Mouse (Mus musculus): ENCODE data around the gene Nr1h3. TPM values are rescaled to one million over a fixed set of nuclear protein-coding genes. Genes with fewer than 3 reads are reported as not detected.
A peak's percentile ranks its signal among the peaks of the same experiment; 100 is the strongest.
"Not testable (repeated sequence)": the region's sequence is repeated elsewhere in the genome, so short reads cannot be mapped to it uniquely, and the experiment has no call there.

Gene Nr1h3
- total and polyA plus RNA-seq, 2 experiments from 2014 or later: 2.0 to 9.8 TPM

DNA sequence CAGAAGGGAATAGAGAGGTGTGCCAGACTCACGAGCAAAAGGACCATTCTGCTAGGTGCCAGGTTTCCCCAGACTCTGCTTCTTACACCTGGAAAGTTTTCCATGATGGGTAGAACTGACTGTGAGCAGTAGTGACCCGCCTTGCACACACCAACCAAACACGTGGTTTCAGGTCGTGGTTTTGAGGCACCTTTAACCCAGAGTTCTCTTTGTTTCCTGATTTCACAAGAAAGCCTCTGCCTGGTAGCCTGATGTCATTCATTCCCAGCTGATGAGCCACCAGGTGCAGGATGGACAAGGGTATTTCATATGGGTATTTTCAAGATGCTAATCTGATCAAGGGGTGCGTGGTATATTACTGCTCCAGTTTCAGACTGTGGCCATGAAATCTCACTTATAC lies 39.9 kb upstream of the Nr1h3 start:
- H3K4me2 ChIP-seq (ENCODE audit: low read depth, low read length): no peak overlapping the region
- no peak overlapping the region for H3K27ac ChIP-seq (ENCODE audit: low read depth)
- no peak overlapping the region for H3K4me3 ChIP-seq (ENCODE audit: low read depth, low read length)
- H3K36me3 ChIP-seq (replicated peaks; ENCODE audit: control insufficient read depth, insufficient read depth, low read length): no peaks in the 10 kb centered on the region
- ATAC-seq (ENCODE audit: insufficient read depth, low read depth) (no peak), DNase-seq (ENCODE audit: low spot score) (no peak)
- H3K4me1 ChIP-seq (ENCODE audit: control insufficient read depth, insufficient read depth): no peaks in the 10 kb centered on the region
- no peak overlapping the region for H3K9ac ChIP-seq (replicated peaks; ENCODE audit: low read depth, low read length)
- 68% methylated on average over 5 of the region's 5 CpGs for WGBS
- TF ChIP-seq CTCF (IDR thresholded peaks at IDR 0.05; ENCODE audit: low read depth): no peak
- no peak for TF ChIP-seq EP300 (IDR thresholded peaks at IDR 0.05; ENCODE audit: low read depth)
- H3K27me3 ChIP-seq (ENCODE audit: control insufficient read depth, insufficient read depth, low read length): no peaks in the 10 kb centered on the region
- no peaks in the 10 kb centered on the region for H3K9me3 ChIP-seq (replicated peaks; ENCODE audit: control insufficient read depth, low read length)

- peak; percentile 32 for ATAC-seq (ENCODE audit: insufficient read depth, low read depth)
- H3K27me3 ChIP-seq (ENCODE audit: control insufficient read depth, insufficient read depth, low read length); H3K9me3 ChIP-seq (replicated peaks; ENCODE audit: control insufficient read depth, low read length); H3K9ac ChIP-seq (replicated peaks; ENCODE audit: low read depth, low read length); H3K4me1 ChIP-seq (ENCODE audit: control insufficient read depth, insufficient read depth); DNase-seq (ENCODE audit: low spot score); H3K36me3 ChIP-seq (replicated peaks; ENCODE audit: control insufficient read depth, insufficient read depth, low read length): not testable (repeated sequence)
- peak overlapping the region; percentile 72 for H3K4me2 ChIP-seq (ENCODE audit: low read depth, low read length)
- peak; percentile 14; the same call in 1 of the 2 replicates for TF ChIP-seq CTCF (IDR thresholded peaks at IDR 0.05; ENCODE audit: low read depth)
- peak overlapping the region; percentile 53 for H3K4me3 ChIP-seq (ENCODE audit: low read depth, low read length)
- peak overlapping the region; percentile 89 for H3K27ac ChIP-seq (ENCODE audit: low read depth)
- 23% methylated on average over 4 of the region's 4 CpGs for WGBS
Measured at GRCm38 (mm10) chr2:91237511-91238080, 35.0 kb upstream of the Nr1h3 start.

DNA sequence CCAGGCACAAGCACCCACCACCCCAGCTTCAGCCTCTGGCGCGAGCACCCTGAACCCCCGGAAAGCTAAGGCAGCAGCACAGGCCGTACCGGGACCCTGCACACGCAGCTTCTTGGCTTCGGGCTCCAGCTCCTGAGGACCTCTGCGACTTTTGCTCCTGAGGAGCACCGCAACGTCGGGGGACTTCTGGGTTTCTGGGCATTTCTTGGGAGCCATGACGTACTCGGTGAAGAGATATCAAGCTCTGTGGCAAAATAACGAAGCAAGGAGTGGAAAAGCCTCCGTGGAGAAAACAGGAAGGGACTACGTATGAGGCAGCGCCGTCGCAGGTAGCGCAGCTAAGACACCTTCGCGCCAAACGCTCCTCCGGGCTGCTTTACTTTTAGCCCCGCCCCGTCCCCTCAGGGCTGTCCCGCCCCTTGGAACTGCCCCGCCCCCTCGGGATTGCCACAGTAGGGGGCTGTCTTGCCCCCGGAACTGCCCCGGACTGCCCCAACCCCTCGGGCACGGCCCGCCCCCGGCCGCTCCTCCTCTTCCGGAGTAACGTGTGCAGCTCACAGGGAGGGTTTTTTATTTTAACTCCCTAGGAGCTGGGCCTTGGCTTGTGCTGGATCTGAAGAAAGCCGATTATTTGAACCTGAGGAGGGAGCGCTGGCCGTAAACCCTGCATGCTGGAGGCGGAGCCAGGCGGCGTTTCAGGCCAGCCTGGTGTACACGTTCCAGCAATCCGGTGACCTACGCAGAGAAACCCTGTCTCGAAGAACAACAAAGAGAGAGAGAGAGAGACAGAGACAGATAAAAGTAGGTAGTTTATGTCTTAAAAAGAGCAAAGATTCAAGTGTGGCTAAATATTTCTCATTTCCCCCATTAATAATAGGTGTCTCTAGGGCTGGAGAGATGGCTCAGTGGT lies 34.2 kb upstream of the Nr1h3 start, which contains the start of gene Ddb2:
Gene Ddb2, minus strand, starts transcription at position 382 of the 910 bp plus-strand sequence.
- Histone ChIP-seq H3K4me1 (ENCODE audit: control insufficient read depth, insufficient read depth) (no peaks in the 10 kb centered on the region), H3K4me2 (ENCODE audit: low read depth, low read length) (peak within 1 kb of the TSS; percentile 72), H3K9ac (replicated peaks; ENCODE audit: low read depth, low read length) (peak within 1 kb of the TSS; percentile 54), H3K9me3 (replicated peaks; ENCODE audit: control insufficient read depth, low read length) (no peaks in the 10 kb centered on the region), H3K27ac (ENCODE audit: low read depth) (peak within 1 kb of the TSS; percentile 89), H3K4me3 (ENCODE audit: low read depth, low read length) (peak within 1 kb of the TSS; percentile 53), H3K27me3 (ENCODE audit: control insufficient read depth, insufficient read depth, low read length) (no peaks in the 10 kb centered on the region), H3K36me3 (replicated peaks; ENCODE audit: control insufficient read depth, insufficient read depth, low read length) (0 out of 2 replicates have a peak, but pooled peaks cover 5% of the 10 kb centered on the region)
- ATAC-seq (ENCODE audit: insufficient read depth, low read depth) (peak; percentile 99), DNase-seq (ENCODE audit: low spot score) (peak; percentile 97)
- under 1% methylated on average over 48 of the region's 48 CpGs for WGBS
- TF ChIP-seq CTCF (IDR thresholded peaks at IDR 0.05; ENCODE audit: low read depth): no peak; the same call in 1 of the 2 replicates
- TF ChIP-seq EP300 (IDR thresholded peaks at IDR 0.05; ENCODE audit: low read depth): peak; percentile 70; the same call in 1 of the 2 replicates

GRCm38 (mm10) chr2:91229735-91230134 lies 27.1 kb upstream of the Nr1h3 start:
- Histone ChIP-seq H3K4me3 (ENCODE audit: low read depth, low read length) (no peak overlapping the region), H3K36me3 (replicated peaks; ENCODE audit: control insufficient read depth, insufficient read depth, low read length) (0 out of 2 replicates have a peak, but pooled peaks cover 5% of the 10 kb centered on the region), H3K4me1 (ENCODE audit: control insufficient read depth, insufficient read depth) (no peaks in the 10 kb centered on the region), H3K27ac (ENCODE audit: low read depth) (no peak overlapping the region), H3K9me3 (replicated peaks; ENCODE audit: control insufficient read depth, low read length) (no peaks in the 10 kb centered on the region), H3K9ac (replicated peaks; ENCODE audit: low read depth, low read length) (no peak overlapping the region), H3K27me3 (ENCODE audit: control insufficient read depth, insufficient read depth, low read length) (no peaks in the 10 kb centered on the region), H3K4me2 (ENCODE audit: low read depth, low read length) (no peak overlapping the region)
- DNase-seq (ENCODE audit: low spot score) (no peak), ATAC-seq (ENCODE audit: insufficient read depth, low read depth) (no peak)
- TF ChIP-seq CTCF (IDR thresholded peaks at IDR 0.05; ENCODE audit: low read depth): no peak
- no peak for TF ChIP-seq EP300 (IDR thresholded peaks at IDR 0.05; ENCODE audit: low read depth)
- WGBS: 72% methylated on average over 2 of the region's 2 CpGs

DNA sequence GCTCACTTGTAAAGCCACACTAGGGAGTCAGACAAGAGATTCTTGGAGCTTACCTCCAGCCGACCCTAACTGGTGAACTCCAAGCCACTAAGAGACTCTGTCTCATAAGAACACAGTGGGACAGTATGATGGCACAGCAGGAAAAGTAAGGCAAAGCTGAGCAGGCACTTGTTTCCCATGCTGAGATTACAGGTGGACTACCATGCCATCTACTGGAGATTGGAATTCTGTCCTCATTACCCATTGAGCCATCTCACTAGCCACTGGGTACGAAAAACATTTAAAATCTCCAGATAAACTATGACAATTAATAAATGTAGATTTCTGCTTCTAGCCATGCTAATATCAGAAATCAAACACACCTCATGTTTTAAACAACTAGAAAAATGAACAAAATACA lies 21.0 kb upstream of the Nr1h3 start:
- H3K27me3 ChIP-seq (ENCODE audit: control insufficient read depth, insufficient read depth, low read length): no peaks in the 10 kb centered on the region
- no peak overlapping the region for H3K9ac ChIP-seq (replicated peaks; ENCODE audit: low read depth, low read length)
- H3K4me1 ChIP-seq (ENCODE audit: control insufficient read depth, insufficient read depth): no peaks in the 10 kb centered on the region
- no peaks in the 10 kb centered on the region for H3K9me3 ChIP-seq (replicated peaks; ENCODE audit: control insufficient read depth, low read length)
- no peak for ATAC-seq (ENCODE audit: insufficient read depth, low read depth)
- no peak overlapping the region for H3K4me3 ChIP-seq (ENCODE audit: low read depth, low read length)
- no peak overlapping the region for H3K4me2 ChIP-seq (ENCODE audit: low read depth, low read length)
- WGBS: 76% methylated on average over 2 of the region's 2 CpGs
- no peak for DNase-seq (ENCODE audit: low spot score)
- no peaks in the 10 kb centered on the region for H3K36me3 ChIP-seq (replicated peaks; ENCODE audit: control insufficient read depth, insufficient read depth, low read length)
- no peak overlapping the region for H3K27ac ChIP-seq (ENCODE audit: low read depth)
- 0 out of 2 replicates have a peak, but pooled peaks have one; percentile 12 for TF ChIP-seq CTCF (IDR thresholded peaks at IDR 0.05; ENCODE audit: low read depth)
- no peak for TF ChIP-seq EP300 (IDR thresholded peaks at IDR 0.05; ENCODE audit: low read depth)

Measured in heart, postnatal 0 days (tissue).